Mouse (Mus musculus) layer of hippocampus, adult 2 months (tissue): ENCODE data around the gene Fam117a. TPM values are rescaled to one million over a fixed set of nuclear protein-coding genes. Genes with fewer than 3 reads are reported as not detected.

Experiments used
- DNase-seq, 2 experiments: peaks; one replicate each; pipeline ENCODE4 v3.0.0; 2022; ENCODE audit warnings: low spot score in 2 of 2
- H3K27ac ChIP-seq: fragments of 200-600 bp; 2 replicates; pipeline ENCODE4 v1.8.1; 2022
- H3K4me3 ChIP-seq: fragments of 200-600 bp; 2 replicates; pipeline ENCODE4 v1.8.1; 2022; ENCODE audit warnings: mild to moderate bottlenecking
- CTCF ChIP-seq: fragments of 200-600 bp; conservative IDR thresholded peaks from 2 replicates; pipeline ENCODE4 v1.8.1; 2022; ENCODE audit warnings: antibody characterized with exemption, mild to moderate bottlenecking, moderate library complexity
- total RNA-seq, 2 experiments: library from RNA; stranded (reverse); gene quantifications; 2 replicates each; pipeline ENCODE4 v1.2.3; 2021

Gene Fam117a
- total RNA-seq, 2 experiments from 2014 or later: 4.1 to 6.0 TPM

DNA sequence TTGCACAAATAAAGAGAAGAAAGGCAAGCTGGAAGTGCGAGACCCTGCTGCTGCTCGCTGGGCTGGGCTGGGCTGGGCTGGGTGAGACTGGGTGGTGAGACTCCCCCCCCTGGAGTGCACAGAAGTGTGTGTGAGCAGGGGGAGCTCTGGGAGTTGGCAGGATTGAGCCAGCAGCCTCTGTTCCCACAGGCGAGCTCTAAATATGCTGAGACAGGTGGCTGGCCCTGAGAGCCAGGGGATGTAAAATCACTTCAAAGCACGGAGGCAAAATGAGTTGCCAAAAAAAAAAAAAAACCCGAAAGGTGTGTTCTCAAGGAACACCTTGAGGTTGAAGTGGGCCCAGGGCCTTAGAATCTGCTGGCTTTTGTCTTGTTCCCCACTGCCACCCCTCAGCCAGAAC lies 54.9 kb downstream of the Fam117a start:
- no peak for TF ChIP-seq CTCF
- Histone ChIP-seq H3K4me3 (no peak overlapping the region), H3K27ac (peak overlapping the region; percentile 85)
- peak; percentile 53 to 62 for DNase-seq

DNA sequence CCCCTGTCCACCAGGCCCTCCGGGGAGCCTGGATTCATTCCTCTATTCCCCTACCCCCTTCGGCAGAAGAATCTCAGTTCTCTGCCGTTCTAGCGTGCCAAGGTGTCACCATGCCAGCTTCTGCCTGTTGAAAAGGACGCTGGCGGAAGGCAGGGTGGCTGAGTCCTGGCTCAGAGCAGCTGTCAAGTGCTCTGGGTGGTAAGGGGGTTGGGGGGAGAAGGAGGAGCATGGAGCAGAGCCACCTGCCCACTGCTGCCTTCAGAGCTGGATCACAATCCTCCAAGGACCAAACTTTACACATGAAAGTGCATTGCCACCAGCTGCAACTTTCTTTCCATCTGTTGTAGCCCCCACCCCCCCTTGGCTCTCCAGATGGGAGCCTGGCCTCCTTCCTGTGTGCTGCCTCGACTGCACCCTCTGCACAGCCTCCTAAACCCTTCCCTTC lies 55.4 kb downstream of the Fam117a start:
- no peak for TF ChIP-seq CTCF

DNA sequence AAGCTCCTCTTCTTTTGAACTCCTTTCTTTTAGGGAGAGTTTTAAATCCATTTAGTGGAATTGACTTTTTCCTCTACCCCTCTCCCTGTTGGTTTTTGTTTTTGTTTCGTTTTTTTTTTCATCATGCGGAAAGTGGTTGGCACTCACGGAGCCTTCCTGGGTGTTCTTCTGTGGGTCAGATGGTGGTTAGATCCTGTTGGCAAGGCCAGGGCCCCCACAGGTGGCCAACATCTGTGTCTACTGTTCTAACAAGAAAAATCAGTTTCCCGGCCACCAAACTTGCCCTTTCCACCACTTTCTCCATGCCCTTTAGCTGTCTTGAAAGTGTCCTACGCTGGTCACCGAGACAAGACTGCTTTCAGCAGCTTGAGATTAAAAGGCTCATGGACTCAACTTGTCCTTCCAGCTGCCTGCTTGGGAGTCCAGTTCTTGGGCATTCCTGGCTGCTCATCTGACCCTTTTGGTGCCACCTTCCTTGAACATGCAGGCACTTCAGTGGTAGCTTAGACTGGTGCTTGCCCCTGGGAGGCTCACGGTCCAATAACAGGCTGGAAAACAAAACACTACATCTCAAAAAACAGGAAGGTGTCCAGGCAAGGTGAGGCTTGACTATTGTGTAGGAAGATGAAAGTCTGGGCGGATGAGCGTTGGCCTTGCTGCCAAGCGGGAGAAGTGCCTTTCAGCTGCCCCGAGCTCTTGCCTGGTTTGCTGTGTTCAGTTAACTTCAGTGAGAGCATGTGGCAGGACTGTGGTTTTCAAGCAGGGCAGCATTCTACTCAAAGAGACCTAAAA lies 56.1 kb downstream of the Fam117a start:
- Histone ChIP-seq H3K4me3 (no peak overlapping the region), H3K27ac (peak overlapping the region; percentile 85)
- DNase-seq: no peak
- TF ChIP-seq CTCF: no peak

More for the DNA sequence above, 55.4 kb downstream of the Fam117a start:
- DNase-seq: peak; percentile 63
- H3K27ac ChIP-seq: peak overlapping the region; percentile 85
- H3K4me3 ChIP-seq: no peak overlapping the region

DNA sequence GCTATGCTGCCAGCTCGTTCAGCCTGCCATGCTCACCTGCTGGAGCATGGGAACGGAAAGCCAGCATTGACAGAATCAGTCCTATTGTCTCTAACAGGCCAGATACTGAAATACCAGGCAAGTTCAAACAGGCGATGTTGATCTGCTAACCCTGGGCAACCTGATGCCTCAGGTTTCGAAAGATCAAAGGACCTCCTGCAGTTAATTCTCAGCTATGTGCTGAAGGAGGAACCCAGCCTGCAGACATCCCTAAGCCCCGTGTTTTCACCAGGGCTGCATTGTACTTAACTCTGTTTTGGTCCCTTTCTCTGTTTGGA lies 56.6 kb downstream of the Fam117a start:
- TF ChIP-seq CTCF: no peak
- Histone ChIP-seq H3K27ac (peak overlapping the region; percentile 85), H3K4me3 (no peak overlapping the region)
- DNase-seq: no peak

DNA sequence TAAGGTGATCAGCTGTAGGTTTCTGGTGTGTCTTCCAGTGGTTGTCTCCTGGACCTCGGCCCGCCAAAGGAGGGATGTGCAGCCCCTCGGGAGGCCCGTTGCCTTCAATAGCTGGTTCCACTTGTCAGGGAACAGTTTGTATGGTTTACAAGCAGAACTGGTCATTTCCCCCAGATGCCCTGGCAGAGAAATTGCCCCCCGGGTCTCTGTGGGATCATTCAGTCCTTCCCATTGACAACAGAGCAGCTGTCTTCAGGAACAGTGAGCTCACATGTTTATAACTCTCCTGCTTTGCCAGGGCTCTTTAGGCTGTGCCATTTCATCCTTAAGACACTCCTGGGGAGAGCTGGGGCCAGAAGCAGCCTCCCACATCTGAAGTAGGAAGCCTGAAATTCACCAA lies 57.3 kb downstream of the Fam117a start:
- no peak for DNase-seq
- H3K4me3 ChIP-seq: no peak overlapping the region
- H3K27ac ChIP-seq: peak overlapping the region; percentile 85
- no peak for TF ChIP-seq CTCF

DNA sequence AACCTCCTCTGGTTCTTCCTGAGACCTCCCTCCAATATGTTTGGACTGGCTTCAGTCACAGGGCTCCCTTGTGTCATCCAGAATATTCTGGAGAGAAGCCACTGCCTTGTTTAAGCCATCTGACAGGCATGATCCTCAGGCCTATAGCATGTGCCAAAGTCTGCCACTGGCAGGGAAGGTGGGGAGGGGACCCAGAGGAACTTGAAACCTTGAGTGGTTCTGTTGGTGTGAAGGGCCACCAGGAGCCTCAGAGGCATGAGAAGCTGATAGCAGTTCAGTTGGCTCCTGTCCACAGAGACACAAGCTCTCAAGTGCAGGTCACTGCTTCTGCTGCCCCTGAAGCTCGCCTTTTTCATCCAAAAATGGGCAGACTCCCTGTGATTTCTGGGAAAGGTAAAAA lies 59.7 kb downstream of the Fam117a start:
- H3K4me3 ChIP-seq: no peak overlapping the region
- no peak overlapping the region for H3K27ac ChIP-seq
- no peak for TF ChIP-seq CTCF
- DNase-seq: no peak

DNA sequence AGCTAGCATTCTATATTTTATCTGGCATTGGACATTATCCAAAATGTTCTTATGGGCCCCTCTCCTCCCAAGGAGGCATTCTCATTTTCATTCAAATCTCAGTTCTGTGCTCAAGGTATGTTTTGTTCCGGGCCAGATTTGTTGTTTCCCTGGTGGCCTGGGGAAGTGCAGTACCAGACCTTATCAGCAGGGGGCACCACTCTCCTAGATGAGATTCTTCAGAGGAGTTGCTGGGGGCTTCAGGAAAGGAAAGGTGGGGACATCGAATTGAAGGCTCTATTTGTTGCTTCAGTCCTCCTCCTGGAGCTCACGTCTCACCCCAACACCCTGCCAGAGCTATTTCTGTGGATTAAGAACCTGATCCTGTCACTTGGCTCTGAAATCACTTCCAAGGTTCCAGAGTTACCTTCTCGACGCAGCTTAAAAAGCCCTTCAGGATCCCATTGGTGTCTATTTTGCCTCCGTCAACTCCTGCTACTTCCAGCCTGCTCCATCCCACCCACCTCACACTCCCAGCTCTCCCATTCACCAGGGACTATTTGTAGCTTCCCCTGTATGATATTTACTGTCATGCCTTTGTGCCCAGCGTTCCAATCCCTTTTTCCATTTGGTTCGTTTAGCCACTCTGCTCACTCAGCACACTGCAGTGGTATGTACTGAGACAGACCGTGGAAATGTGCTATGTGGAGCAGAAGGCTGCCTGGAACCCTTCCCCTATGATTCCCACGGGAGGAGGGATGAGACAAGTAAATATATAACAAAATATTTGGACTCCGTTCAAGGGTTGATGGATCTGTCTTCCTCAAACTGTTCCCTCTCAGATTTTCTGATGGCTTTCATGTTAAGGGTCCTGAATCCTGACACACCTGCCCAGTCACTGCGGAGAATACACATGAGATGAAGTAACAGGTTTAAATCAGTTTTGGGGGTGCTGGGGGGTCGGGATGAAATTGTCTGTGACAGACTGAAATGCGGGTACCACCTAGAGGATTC lies 61.3 kb downstream of the Fam117a start:
- Histone ChIP-seq H3K27ac (no peak overlapping the region), H3K4me3 (no peak overlapping the region)
- TF ChIP-seq CTCF: peak; percentile 100
- DNase-seq: peak; percentile 47 to 82

DNA sequence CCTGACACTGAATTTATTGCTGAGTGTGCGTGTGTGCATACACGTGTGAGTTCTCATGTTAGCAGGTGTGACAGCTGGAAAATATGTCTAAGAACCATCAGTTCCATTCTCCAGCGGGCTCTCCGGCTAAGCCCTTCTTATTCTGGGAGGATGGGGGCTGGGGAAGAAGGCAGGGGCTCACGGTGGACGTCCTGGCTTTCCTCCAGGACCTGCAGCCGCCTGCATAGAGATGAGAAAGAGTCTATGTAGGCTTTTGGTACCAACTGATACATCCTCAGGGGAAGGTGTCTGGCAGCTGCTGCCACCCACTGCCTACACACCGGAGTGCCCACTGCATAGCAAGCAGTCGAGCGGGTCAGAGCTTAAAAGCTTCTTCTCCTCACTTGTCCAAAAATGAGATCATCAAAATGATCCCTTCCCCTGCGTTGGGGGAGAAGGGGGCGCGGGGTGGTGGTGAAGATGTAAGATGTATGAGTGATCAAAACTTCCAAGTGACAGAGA lies 62.8 kb downstream of the Fam117a start:
- DNase-seq: no peak
- no peak for TF ChIP-seq CTCF
- Histone ChIP-seq H3K27ac (no peak overlapping the region), H3K4me3 (no peak overlapping the region)

DNA sequence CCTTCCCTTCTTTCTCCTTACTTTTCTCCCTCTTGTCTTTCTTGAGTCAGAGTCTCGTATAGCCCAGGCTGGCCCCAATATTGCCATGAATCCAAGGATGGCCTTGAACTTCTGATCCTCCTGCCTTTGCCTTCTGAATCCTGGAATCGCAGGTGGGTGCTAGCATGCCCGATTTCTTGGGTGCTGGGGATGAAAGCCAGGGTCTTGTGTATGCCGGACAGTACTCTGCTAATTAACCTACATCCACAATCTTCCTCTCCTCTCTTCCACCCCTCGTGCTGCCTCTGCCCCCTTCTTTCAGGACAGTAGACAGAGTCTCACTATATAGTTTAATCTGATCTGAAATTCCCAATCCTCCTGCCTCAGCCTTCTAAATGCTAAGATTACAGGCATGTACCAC lies 64.8 kb downstream of the Fam117a start:
- no peak for TF ChIP-seq CTCF
- no peak for DNase-seq
- H3K4me3 ChIP-seq: no peak overlapping the region
- no peak overlapping the region for H3K27ac ChIP-seq

DNA sequence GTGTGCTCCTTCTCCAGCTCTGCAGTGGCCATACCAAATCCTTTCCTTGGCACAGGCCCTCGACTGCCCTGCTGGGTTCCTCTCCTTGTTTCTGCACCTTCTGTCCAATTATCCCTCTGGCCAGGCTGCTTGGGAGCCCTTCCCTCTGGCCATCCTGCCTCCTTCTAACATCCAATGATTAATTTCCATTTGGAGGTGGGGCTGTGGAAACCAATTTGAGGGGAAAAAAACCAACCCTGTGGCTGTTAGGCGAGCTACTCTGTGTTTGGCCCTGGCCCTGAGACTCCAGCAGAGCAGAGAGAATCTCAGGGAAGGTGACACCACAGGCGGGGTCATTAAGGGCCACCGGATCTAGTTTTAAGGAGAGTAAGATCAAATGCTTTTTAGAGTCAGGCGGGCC lies 65.4 kb downstream of the Fam117a start:
- TF ChIP-seq CTCF: no peak
- peak overlapping the region; percentile 43; the same call in 1 of the 2 replicates for H3K27ac ChIP-seq
- no peak for DNase-seq
- no peak overlapping the region for H3K4me3 ChIP-seq

DNA sequence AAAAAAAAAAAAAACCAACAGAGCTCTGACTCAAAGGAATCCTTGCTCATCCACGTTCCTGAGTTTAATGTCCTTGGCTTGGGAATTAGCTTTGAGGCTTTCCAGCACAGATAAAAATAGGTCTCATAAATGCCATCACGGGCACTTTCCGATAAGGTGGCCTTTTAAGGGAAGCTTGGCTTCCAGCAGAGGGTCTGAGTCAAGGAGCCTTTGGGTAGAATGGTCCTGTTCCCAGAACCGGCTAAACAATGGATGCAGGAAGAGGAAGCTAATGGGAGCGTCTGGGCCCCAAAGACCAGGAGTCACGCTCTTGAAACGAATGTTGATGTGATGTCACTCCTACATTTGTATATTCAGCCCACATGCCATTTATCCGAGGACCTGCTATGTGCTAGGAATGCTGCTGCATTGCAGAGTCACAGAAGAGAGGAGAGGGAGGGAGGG lies 65.9 kb downstream of the Fam117a start:
- no peak for TF ChIP-seq CTCF
- no peak overlapping the region for H3K4me3 ChIP-seq
- DNase-seq: no peak
- peak overlapping the region; percentile 43; the same call in 1 of the 2 replicates for H3K27ac ChIP-seq

DNA sequence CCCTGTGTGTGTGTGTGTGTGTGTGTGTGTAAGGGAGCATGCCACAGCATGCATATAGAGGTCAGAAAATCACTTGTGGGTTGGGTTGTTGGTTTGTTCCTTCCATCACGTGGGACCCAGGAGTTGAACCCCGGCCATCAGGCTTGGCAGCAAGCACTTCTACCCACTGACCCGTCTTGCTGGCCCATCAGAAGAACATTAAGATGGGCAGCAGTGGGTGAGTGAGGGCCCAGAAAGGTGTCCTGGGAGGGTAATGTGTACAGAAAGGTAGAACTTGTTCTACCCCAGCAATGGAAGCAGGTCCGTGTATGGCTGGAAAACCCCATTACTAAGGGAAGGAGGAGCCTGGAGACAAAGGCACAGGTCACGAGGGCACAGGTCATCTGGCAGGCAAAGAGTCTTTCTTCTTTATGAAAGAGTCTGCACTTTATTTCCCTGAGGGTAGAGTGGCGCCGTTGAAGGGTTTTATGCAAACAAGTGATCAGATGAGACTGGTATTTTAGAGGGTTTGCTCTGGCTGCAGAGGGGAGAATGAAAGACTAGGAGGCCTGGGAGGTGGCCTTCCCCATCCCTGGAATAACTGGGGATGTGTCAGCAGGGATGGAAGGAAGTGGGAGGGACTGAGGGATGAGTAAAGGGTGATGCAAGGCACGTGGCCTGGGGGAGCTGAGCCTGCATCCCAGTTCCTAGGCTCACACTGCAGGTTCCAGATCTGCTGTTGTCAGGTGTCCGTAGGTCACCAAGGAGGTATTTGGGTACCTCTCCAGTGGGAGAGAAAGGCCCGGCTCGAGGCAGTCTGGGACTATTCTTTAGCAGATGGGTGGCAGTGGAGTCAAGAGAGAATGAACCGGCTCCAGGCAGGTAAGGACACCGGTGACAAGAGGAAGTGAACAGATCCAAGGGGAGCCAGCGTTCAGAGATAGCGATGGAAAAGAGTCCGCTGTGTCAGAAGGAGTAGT lies 66.8 kb downstream of the Fam117a start:
- H3K27ac ChIP-seq: no peak overlapping the region
- no peak for DNase-seq
- no peak overlapping the region for H3K4me3 ChIP-seq
- TF ChIP-seq CTCF: no peak
